Mouse (Mus musculus) lung, postnatal 0 days (tissue): Measurements from ENCODE around the gene Slc31a1.

Source experiments
- CTCF ChIP-seq: IDR thresholded peaks from 2 replicates; pipeline ENCODE4 v1.5.1; 2016; ENCODE audit warnings: antibody characterized with exemption, mild to moderate bottlenecking
- EP300 ChIP-seq: IDR thresholded peaks from 2 replicates; pipeline ENCODE4 v1.6.1; 2016; ENCODE audit warnings: antibody characterized with exemption, mild to moderate bottlenecking, control low read depth

GRCm38 (mm10) chr4:62409615-62410014, 49.1 kb downstream of the Slc31a1 start:
- TF ChIP-seq CTCF, result no peak
- TF ChIP-seq EP300, result no peak
